Mouse (Mus musculus) right cerebral cortex, postnatal 25 days (tissue): Measurements from ENCODE around the gene Fabp7.
A peak's percentile ranks its signal among the peaks of the same experiment; 100 is the strongest.

Source experiments
- DNase-seq: peaks from one replicate; pipeline ENCODE4 v3.0.0; 2022

Fabp7 gene

GRCm38 (mm10) chr10:57784876-57785150, at the start of gene Fabp7:
Gene Fabp7, plus strand, starts transcription at chr10:57784881.
- DNase-seq: no peak

GRCm38 (mm10) chr10:57740733-57741132, 43.9 kb upstream of the Fabp7 start:
- no peak for DNase-seq

GRCm38 (mm10) chr10:57741351-57741750, 43.3 kb upstream of the Fabp7 start:
- no peak for DNase-seq

GRCm38 (mm10) chr10:57743045-57743444, 41.6 kb upstream of the Fabp7 start:
- DNase-seq: no peak

GRCm38 (mm10) chr10:57743606-57744016, 41.1 kb upstream of the Fabp7 start:
- DNase-seq: peak; percentile 41

GRCm38 (mm10) chr10:57744128-57744765, 40.4 kb upstream of the Fabp7 start:
- DNase-seq: no peak

GRCm38 (mm10) chr10:57745452-57745851, 39.2 kb upstream of the Fabp7 start:
- no peak for DNase-seq

- DNase-seq: no peak
Observed at GRCm38 (mm10) chr10:57747127-57747526, 37.6 kb upstream of the Fabp7 start.

GRCm38 (mm10) chr10:57753343-57753742, 31.3 kb upstream of the Fabp7 start:
- no peak for DNase-seq

GRCm38 (mm10) chr10:57755201-57755736, 29.4 kb upstream of the Fabp7 start:
- no peak for DNase-seq

GRCm38 (mm10) chr10:57758999-57759398, 25.7 kb upstream of the Fabp7 start:
- no peak for DNase-seq

- no peak for DNase-seq
Observed at GRCm38 (mm10) chr10:57760694-57761093, 24.0 kb upstream of the Fabp7 start.

GRCm38 (mm10) chr10:57763044-57763443, 21.6 kb upstream of the Fabp7 start:
- no peak for DNase-seq

- DNase-seq: peak; percentile 43
Observed at GRCm38 (mm10) chr10:57783289-57784130, 1.2 kb upstream of the Fabp7 start.

GRCm38 (mm10) chr10:57784131-57784875, 378 bp upstream of the Fabp7 start:
- peak; percentile 66 for DNase-seq

GRCm38 (mm10) chr10:57785552-57785951, 871 bp downstream of the Fabp7 start:
- no peak for DNase-seq

- DNase-seq: no peak
Observed at GRCm38 (mm10) chr10:57792957-57793356, 8.3 kb downstream of the Fabp7 start.

- no peak for DNase-seq
Observed at GRCm38 (mm10) chr10:57794018-57794417, 9.3 kb downstream of the Fabp7 start, which contains the start of gene Smpdl3a. Gene Smpdl3a, plus strand, starts transcription at chr10:57794335.

- peak; percentile 34 for DNase-seq
Observed at GRCm38 (mm10) chr10:57794491-57795461, 10.1 kb downstream of the Fabp7 start.

- DNase-seq: no peak
Observed at GRCm38 (mm10) chr10:57795542-57795941, 10.9 kb downstream of the Fabp7 start.

- no peak for DNase-seq
Observed at GRCm38 (mm10) chr10:57796057-57796456, 11.4 kb downstream of the Fabp7 start.

- no peak for DNase-seq
Observed at GRCm38 (mm10) chr10:57799486-57799885, 14.8 kb downstream of the Fabp7 start.
